Mouse (Mus musculus): ENCODE results near the gene Eif4ebp2. TPM values are rescaled to one million over a fixed set of nuclear protein-coding genes. Genes with fewer than 3 reads are reported as not detected.

Eif4ebp2 gene
- polyA plus RNA-seq, 1 experiment from 2014 or later = 52.7 TPM

DNA sequence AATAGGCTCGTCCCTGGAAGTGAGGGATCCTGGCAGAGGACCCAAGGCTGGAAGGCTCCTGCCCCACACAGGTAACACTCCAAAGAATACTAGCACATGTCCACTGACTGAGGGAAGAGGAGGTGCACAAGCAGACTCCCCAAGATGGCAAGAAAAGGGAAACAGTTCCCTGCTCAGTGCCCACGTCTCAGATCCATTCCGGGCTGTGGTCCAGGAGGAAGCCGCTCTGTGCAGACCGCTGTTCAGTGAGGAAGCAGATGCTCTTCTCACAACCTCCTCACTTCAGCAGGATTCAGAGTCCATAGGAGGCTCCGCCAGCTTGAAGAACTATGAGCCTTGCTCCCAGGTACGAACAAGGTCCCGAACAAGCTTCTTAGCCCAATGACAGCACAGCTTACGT lies 21.1 kb downstream of the Eif4ebp2 start:
- no peak overlapping the region for H3K9ac ChIP-seq
- 97% methylated on average over 9 of the region's 9 CpGs for WGBS
- no peaks in the 10 kb centered on the region for H3K27me3 ChIP-seq (replicated peaks)
- no peak for ATAC-seq (ENCODE audit: insufficient number of reproducible peaks, low FRiP score)
- H3K36me3 ChIP-seq = peaks cover 60% of the 10 kb centered on the region
- H3K9me3 ChIP-seq (replicated peaks) = no peaks in the 10 kb centered on the region
- no peak overlapping the region for H3K4me3 ChIP-seq
- H3K4me2 ChIP-seq = no peak overlapping the region
- H3K4me1 ChIP-seq (replicated peaks) = peaks cover 6% of the 10 kb centered on the region
- no peak overlapping the region for H3K27ac ChIP-seq (ENCODE audit: poor library complexity, severe bottlenecking)

- Histone ChIP-seq H3K9me3 (replicated peaks) (no peaks in the 10 kb centered on the region), H3K4me3 (no peak overlapping the region), H3K9ac (no peak overlapping the region), H3K4me2 (no peak overlapping the region), H3K27ac (ENCODE audit: poor library complexity, severe bottlenecking) (no peak overlapping the region), H3K27me3 (replicated peaks) (no peaks in the 10 kb centered on the region), H3K36me3 (peaks cover 47% of the 10 kb centered on the region), H3K4me1 (replicated peaks) (peaks cover 23% of the 10 kb centered on the region)
- no peak for ATAC-seq (ENCODE audit: insufficient number of reproducible peaks, low FRiP score)
- 91% methylated on average over 5 of the region's 5 CpGs for WGBS
These were observed 23.4 kb downstream of the Eif4ebp2 start for GRCm38 (mm10) chr10:61429043-61429442.

- Histone ChIP-seq H3K36me3 (peaks cover 40% of the 10 kb centered on the region), H3K4me1 (replicated peaks) (peaks cover 26% of the 10 kb centered on the region), H3K27me3 (replicated peaks) (no peaks in the 10 kb centered on the region), H3K9ac (no peak overlapping the region), H3K27ac (ENCODE audit: poor library complexity, severe bottlenecking) (no peak overlapping the region), H3K9me3 (replicated peaks) (no peaks in the 10 kb centered on the region), H3K4me3 (no peak overlapping the region), H3K4me2 (no peak overlapping the region)
- WGBS = 69% methylated on average over 4 of the region's 4 CpGs
- ATAC-seq (ENCODE audit: insufficient number of reproducible peaks, low FRiP score) = no peak
These were observed 24.0 kb downstream of the Eif4ebp2 start for GRCm38 (mm10) chr10:61428416-61428815.

DNA sequence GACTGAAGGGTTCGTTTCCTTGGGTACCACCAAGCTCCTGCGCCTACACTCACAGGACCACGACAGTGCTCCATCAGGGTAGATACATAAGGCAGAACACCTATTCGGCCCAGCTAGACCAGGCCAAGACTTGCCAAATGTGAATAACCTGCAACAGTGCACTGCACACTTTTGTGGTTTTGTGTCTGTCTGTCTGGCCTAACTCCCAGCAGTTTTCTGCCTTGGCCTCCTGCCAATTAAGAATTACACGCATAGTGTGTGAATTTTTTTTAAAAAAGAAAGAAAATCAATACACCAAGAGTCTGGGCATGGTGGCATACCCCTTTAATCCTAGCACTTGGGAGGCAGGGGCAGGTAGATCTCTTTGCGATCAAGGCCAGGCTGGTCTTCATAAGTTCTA lies 24.5 kb downstream of the Eif4ebp2 start:
- Histone ChIP-seq H3K9me3 (replicated peaks) (no peaks in the 10 kb centered on the region), H3K4me2 (no peak overlapping the region), H3K4me1 (replicated peaks) (peaks cover 26% of the 10 kb centered on the region), H3K9ac (no peak overlapping the region), H3K4me3 (no peak overlapping the region), H3K27ac (ENCODE audit: poor library complexity, severe bottlenecking) (no peak overlapping the region), H3K36me3 (peaks cover 36% of the 10 kb centered on the region), H3K27me3 (replicated peaks) (0 out of 2 replicates have a peak, but pooled peaks cover 3% of the 10 kb centered on the region)
- 89% methylated on average over 6 of the region's 6 CpGs for WGBS
- no peak for ATAC-seq (ENCODE audit: insufficient number of reproducible peaks, low FRiP score)

DNA sequence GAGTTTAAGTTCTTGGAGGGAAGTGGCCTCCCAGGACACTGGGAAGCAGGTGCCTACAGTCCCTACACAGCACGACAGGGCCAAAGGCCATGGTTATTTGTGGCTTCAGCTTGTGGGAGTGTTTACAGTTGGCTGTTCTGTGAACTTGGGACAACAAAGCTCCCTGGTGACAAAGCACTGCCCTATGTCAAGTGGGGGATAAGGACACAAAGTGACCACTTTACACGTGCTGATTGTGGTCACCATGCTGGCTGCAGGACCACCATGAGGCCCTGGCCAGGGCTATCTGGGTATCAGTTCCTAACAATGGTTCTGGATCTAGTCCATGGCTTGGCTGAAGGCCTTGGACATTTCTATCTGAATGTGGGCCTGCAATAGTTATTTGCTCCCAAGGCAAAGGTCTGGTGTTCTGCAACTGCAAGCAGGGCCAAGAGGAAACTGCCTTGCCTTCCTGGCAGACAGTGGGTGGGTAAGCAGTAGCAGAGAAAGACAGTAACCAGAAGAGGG lies 26.2 kb downstream of the Eif4ebp2 start:
- Histone ChIP-seq H3K4me1 (replicated peaks) (peaks cover 26% of the 10 kb centered on the region), H3K4me3 (no peak overlapping the region), H3K27ac (ENCODE audit: poor library complexity, severe bottlenecking) (peak overlapping the region; percentile 13; the same call in 1 of the 2 replicates), H3K9ac (no peak overlapping the region), H3K9me3 (replicated peaks) (no peaks in the 10 kb centered on the region), H3K27me3 (replicated peaks) (peaks cover 6% of the 10 kb centered on the region; the same call in 1 of the 2 replicates), H3K36me3 (peaks cover 21% of the 10 kb centered on the region), H3K4me2 (no peak overlapping the region)
- WGBS = 19% methylated on average over 2 of the region's 2 CpGs
- ATAC-seq (ENCODE audit: insufficient number of reproducible peaks, low FRiP score) = no peak

- Histone ChIP-seq H3K4me1 (replicated peaks) (peaks cover 26% of the 10 kb centered on the region), H3K27ac (ENCODE audit: poor library complexity, severe bottlenecking) (no peak overlapping the region), H3K9me3 (replicated peaks) (no peaks in the 10 kb centered on the region), H3K27me3 (replicated peaks) (peaks cover 19% of the 10 kb centered on the region), H3K9ac (no peak overlapping the region), H3K36me3 (peaks cover 8% of the 10 kb centered on the region), H3K4me3 (no peak overlapping the region), H3K4me2 (no peak overlapping the region)
- ATAC-seq (ENCODE audit: insufficient number of reproducible peaks, low FRiP score) = no peak
- WGBS = 77% methylated on average over 2 of the region's 2 CpGs
These were observed 27.4 kb downstream of the Eif4ebp2 start for GRCm38 (mm10) chr10:61425047-61425446.

GRCm38 (mm10) chr10:61424500-61424899 lies 28.0 kb downstream of the Eif4ebp2 start:
- 35% methylated on average over 7 of the region's 7 CpGs for WGBS
- Histone ChIP-seq H3K36me3 (peaks cover 3% of the 10 kb centered on the region), H3K9ac (no peak overlapping the region), H3K4me1 (replicated peaks) (peaks cover 26% of the 10 kb centered on the region), H3K9me3 (replicated peaks) (no peaks in the 10 kb centered on the region), H3K27me3 (replicated peaks) (peaks cover 24% of the 10 kb centered on the region), H3K4me3 (no peak overlapping the region), H3K4me2 (peak overlapping the region; percentile 34), H3K27ac (ENCODE audit: poor library complexity, severe bottlenecking) (0 out of 2 replicates have a peak overlapping the region, but pooled peaks have one; percentile 24)
- no peak for ATAC-seq (ENCODE audit: insufficient number of reproducible peaks, low FRiP score)

DNA sequence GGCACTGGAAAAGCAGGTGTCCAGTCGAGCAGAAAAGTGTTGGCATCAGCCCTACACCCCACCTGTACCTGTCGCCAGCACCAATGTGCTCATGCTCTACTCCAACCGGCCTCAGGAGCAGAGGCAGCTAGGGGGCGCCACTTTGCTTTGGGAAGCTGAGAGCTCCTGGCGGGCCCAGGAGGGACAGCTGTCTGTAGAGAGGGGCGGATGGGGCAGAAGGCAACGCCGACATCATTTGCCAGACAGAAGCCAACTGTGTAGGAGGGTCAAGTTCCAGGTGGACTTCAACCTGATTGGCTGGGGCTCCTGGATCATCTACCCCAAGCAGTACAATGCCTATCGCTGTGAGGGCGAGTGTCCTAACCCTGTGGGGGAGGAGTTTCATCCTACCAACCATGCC lies 29.2 kb downstream of the Eif4ebp2 start:
- Histone ChIP-seq H3K9ac (no peak overlapping the region), H3K9me3 (replicated peaks) (no peaks in the 10 kb centered on the region), H3K4me1 (replicated peaks) (peaks cover 37% of the 10 kb centered on the region), H3K27ac (ENCODE audit: poor library complexity, severe bottlenecking) (no peak overlapping the region), H3K36me3 (no peaks in the 10 kb centered on the region), H3K4me2 (no peak overlapping the region), H3K27me3 (replicated peaks) (peaks cover 36% of the 10 kb centered on the region), H3K4me3 (no peak overlapping the region)
- WGBS = 60% methylated on average over 10 of the region's 10 CpGs
- ATAC-seq (ENCODE audit: insufficient number of reproducible peaks, low FRiP score) = no peak

DNA sequence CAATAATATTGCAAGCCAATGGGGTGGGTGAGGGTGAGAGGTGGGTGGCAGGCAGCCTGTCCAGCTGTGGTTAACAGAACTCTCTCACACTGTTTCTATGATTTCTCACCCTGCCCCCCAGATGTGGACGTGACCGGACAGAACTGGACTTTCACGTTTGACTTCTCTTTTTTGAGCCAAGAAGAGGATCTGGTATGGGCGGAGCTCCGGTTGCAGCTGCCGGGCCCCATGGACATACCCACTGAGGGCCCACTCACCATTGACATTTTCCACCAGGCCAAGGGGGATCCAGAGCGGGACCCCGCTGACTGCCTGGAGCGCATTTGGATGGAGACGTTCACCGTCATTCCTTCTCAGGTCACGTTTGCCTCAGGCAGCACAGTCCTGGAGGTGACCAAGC lies 29.6 kb downstream of the Eif4ebp2 start:
- no peak for ATAC-seq (ENCODE audit: insufficient number of reproducible peaks, low FRiP score)
- WGBS = 89% methylated on average over 12 of the region's 12 CpGs
- H3K4me3 ChIP-seq = no peak overlapping the region
- no peaks in the 10 kb centered on the region for H3K9me3 ChIP-seq (replicated peaks)
- H3K4me1 ChIP-seq (replicated peaks) = peaks cover 41% of the 10 kb centered on the region
- H3K4me2 ChIP-seq = no peak overlapping the region
- no peak overlapping the region for H3K27ac ChIP-seq (ENCODE audit: poor library complexity, severe bottlenecking)
- H3K36me3 ChIP-seq = no peaks in the 10 kb centered on the region
- peaks cover 41% of the 10 kb centered on the region for H3K27me3 ChIP-seq (replicated peaks)
- no peak overlapping the region for H3K9ac ChIP-seq

DNA sequence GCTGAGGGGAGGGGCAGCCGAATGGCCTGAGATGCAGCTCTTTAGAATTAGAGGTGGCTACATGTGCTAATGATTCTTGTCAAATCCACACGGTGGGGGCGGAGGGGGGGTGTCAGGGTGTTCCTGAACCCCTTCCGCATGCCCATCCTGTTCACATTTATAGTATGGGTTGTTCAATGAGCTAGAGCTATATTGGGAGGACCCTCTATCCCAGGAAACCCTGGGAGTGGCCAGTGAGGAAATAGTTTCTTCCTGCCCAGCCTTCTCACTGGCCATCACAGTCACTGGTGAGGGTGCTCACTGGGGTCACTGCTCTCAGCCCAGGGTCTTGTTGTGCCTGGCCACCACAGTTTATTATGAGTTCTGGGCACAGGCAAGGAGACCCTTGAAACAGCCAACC lies 32.5 kb downstream of the Eif4ebp2 start:
- no peak overlapping the region for H3K4me3 ChIP-seq
- H3K27me3 ChIP-seq (replicated peaks) = peaks cover 67% of the 10 kb centered on the region

GRCm38 (mm10) chr10:61419146-61419545 lies 33.3 kb downstream of the Eif4ebp2 start:
- peak overlapping the region; percentile 47 for H3K4me3 ChIP-seq
- ATAC-seq (ENCODE audit: insufficient number of reproducible peaks, low FRiP score) = no peak
- H3K27ac ChIP-seq (ENCODE audit: poor library complexity, severe bottlenecking) = no peak overlapping the region
- no peaks in the 10 kb centered on the region for H3K36me3 ChIP-seq
- H3K4me2 ChIP-seq = peak overlapping the region; percentile 83
- no peak overlapping the region for H3K9ac ChIP-seq
- no peaks in the 10 kb centered on the region; the same call in 1 of the 2 replicates for H3K9me3 ChIP-seq (replicated peaks)
- WGBS = 4% methylated on average over 22 of the region's 24 CpGs
- H3K4me1 ChIP-seq (replicated peaks) = peaks cover 20% of the 10 kb centered on the region
- peaks cover 70% of the 10 kb centered on the region for H3K27me3 ChIP-seq (replicated peaks)

More for the DNA sequence above, 32.5 kb downstream of the Eif4ebp2 start:
- no peaks in the 10 kb centered on the region for H3K36me3 ChIP-seq
- H3K27ac ChIP-seq (ENCODE audit: poor library complexity, severe bottlenecking) = no peak overlapping the region
- no peaks in the 10 kb centered on the region; the same call in 1 of the 2 replicates for H3K9me3 ChIP-seq (replicated peaks)
- no peak for ATAC-seq (ENCODE audit: insufficient number of reproducible peaks, low FRiP score)
- WGBS = 58% methylated on average over 4 of the region's 4 CpGs
- H3K9ac ChIP-seq = no peak overlapping the region
- peaks cover 29% of the 10 kb centered on the region for H3K4me1 ChIP-seq (replicated peaks)
- H3K4me2 ChIP-seq = no peak overlapping the region

Measured in heart, embryonic 12.5 days (tissue).